Mouse (Mus musculus): ENCODE data around the gene Vmn1r170. TPM values are rescaled to one million over a fixed set of nuclear protein-coding genes. Genes with fewer than 3 reads are reported as not detected.
"Not testable (repeated sequence)": the region's sequence is repeated elsewhere in the genome, so short reads cannot be mapped to it uniquely, and the experiment has no call there.

Vmn1r170 gene
- not detected for total RNA-seq (2021)

GRCm38 (mm10) chr7:23605875-23606274 lies at the start of gene Vmn1r170:
Gene Vmn1r170, plus strand, starts transcription at chr7:23606175.
- DNase-seq; intact Hi-C loops (cut with DNase I): not testable (repeated sequence)

- intact Hi-C loops (cut with DNase I); DNase-seq: not testable (repeated sequence)
These were observed 30.7 kb upstream of the Vmn1r170 start, which contains the start of gene Vmn1r169 for GRCm38 (mm10) chr7:23575226-23575625. Gene Vmn1r169, plus strand, starts transcription at chr7:23575526.

- no peak for DNase-seq
- intact Hi-C loops (cut with DNase I): no loop called here
These were observed 24.4 kb downstream of the Vmn1r170 start, which contains the start of gene Vmn1r171 for GRCm38 (mm10) chr7:23630422-23630821. Gene Vmn1r171, plus strand, starts transcription at chr7:23630722.

Other genes with a start within 250 kb of the Vmn1r170 start
- under 1 TPM in 1 of 2 experiments, not detected in 1; 0.22 TPM for gene Nlrp5, start 220.3 kb upstream of the Vmn1r170 start, total RNA-seq (2021)
- gene Vmn1r167, start 99.0 kb upstream of the Vmn1r170 start, total RNA-seq (2021): not detected
- gene Vmn1r168, start 66.4 kb upstream of the Vmn1r170 start, total RNA-seq (2021): not detected
- gene Vmn1r169, start 30.6 kb upstream of the Vmn1r170 start, total RNA-seq (2021): not detected
- not detected for gene Vmn1r171, start 24.5 kb downstream of the Vmn1r170 start, total RNA-seq (2021)
- gene Vmn1r172, start 52.1 kb downstream of the Vmn1r170 start, total RNA-seq (2021): not detected
- not detected for gene Vmn1r173, start 94.5 kb downstream of the Vmn1r170 start, total RNA-seq (2021)
- gene Vmn1r174, start 146.1 kb downstream of the Vmn1r170 start, total RNA-seq (2021): not detected
- gene Vmn1r175, start 204.5 kb downstream of the Vmn1r170 start, total RNA-seq (2021): not detected
- gene Vmn1r176, start 231.2 kb downstream of the Vmn1r170 start, total RNA-seq (2021): not detected